Mouse (Mus musculus): ENCODE results near the gene Sgta.
"Not testable (repeated sequence)": the region's sequence is repeated elsewhere in the genome, so short reads cannot be mapped to it uniquely, and the experiment has no call there.

The Sgta gene

DNA sequence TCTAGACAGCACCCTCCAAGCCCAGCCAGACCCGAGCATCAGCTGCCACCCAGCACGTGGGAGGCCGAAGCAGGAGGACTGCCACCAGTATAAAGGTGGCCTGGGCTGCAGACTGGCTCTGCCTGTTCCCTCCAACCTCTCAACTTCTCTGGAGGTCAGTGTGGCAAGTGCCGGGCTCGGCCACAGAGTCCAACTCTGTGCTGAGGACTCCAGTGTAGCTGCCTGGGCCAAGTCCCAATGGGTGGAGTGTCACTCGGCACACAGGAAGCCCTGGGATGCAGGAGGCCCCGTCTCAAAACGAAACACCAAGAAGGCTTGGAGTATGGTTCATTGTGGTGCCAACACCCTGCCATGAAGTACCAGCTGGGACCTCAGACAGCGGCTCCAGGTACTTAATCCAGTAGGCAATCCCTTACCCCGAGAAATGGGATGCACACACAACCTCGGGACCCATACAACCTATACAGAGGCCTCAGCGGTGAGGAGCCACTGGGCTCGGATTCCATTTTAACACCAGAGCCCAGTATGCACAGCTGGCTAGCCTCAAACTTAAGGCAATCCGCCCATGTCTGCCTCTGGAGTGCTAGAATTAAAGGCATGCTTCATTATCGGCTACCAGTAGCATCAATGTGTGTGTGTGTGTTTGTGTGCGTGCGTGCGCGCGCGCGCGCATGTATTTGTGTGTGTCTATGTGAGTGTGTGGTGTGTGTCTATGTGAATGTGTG lies 2.4 kb downstream of the Sgta start:
- DNase-seq (ENCODE audit: low read depth, low spot score): no peak

DNA sequence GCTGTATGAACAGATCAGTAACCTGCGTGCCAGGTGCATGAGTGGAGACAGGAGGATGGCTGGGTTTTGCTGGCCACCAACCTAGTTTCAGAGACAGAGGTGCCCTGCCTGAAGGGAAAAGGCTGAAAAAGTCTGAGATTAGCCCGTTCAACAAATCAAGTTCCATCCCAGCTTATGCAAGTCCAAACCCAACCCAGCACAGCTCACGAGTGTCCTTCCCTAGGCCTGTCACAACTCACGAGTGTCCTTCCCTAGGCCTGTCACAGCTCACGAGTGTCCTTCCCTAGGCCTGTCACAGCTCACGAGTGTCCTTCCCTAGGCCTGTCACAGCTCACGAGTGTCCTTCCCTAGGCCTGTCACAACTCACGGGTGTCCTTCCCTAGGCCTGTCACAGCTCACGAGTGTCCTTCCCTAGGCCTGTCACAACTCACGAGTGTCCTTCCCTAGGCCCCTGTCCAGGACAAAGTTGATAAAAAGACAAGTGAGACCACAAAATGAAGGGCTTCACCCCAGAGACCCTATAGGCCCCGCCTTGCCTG lies 4.1 kb downstream of the Sgta start:
- not testable (repeated sequence) for DNase-seq (ENCODE audit: low read depth, low spot score)

DNA sequence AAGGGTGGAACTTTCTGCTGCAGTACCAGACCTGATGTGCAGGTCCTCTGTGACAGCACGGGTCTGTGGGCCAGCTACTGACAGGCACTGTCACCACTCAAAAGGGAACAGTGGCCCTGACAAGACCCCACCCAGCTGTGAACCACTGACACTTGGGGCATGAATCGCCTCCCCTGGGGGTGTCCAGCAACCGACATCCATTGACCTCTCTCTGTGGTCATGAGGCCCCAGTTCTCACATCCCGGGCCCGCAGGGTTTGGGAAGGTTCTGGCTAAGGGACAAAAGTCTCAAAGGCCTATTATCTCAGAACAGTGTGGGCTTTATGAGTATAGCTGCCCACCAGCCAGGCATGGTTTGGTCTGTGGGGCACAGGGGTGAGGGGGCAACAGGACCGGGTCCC lies 4.8 kb downstream of the Sgta start:
- DNase-seq (ENCODE audit: low read depth, low spot score): no peak

DNA sequence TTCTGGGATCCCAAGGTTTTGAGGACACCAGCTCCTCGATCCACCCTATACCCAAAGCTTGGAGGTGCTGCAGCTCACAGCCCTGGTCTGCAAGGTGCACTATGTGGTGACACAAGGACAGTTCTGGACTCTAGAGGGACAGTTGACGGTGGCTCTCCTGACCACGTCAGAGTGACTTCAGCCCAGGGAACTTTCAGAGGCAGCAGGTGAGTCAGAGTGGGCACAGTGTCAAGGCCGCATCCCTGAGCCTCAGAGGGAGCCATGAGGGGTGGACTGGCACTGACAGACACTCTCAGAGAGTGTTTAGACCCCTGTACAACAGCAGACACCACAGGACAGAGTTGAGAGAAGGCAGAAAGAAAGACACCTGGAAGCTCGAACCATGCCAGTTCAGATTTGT lies 7.4 kb downstream of the Sgta start:
- DNase-seq (ENCODE audit: low read depth, low spot score): no peak

DNA sequence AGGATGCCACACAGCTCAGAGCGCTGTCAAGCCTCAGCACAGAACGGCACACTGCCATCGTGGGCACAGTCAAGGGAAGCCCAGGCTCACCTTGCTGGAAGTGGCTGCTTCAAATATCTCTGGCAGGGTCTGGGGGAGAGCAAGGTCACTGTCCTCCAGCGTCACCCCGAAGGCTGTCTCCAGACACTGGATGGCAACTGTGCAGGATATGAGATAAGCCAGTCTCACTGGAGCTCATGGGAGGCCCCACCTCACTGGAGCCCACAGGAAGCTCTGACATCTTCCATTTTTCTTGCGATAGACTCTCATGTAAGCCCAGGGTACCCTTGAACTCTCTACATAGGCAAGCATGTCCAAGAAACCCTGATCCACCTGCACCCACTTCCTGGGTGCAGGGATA lies 8.8 kb downstream of the Sgta start:
- DNase-seq (ENCODE audit: low read depth, low spot score): no peak

DNA sequence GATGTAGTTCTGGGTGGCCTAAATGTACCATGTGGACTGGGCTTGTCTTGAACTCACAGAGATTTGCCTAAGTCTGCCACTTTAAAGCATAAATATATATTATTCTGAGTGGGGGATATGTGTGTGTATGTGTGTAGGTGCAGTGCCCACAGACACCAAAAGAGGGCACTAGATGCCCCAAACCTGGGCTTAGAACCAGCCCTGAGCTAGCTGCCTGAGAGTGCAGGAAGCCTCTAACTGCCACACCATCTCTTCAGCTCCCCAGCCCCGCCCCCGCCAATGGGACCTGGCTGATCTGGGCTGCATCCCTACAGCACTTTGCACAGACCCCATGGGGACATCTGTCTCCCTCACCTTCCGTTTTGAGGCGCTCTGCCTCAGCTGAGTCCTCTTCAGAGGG lies 9.3 kb downstream of the Sgta start:
- DNase-seq (ENCODE audit: low read depth, low spot score): peak; percentile 49

DNA sequence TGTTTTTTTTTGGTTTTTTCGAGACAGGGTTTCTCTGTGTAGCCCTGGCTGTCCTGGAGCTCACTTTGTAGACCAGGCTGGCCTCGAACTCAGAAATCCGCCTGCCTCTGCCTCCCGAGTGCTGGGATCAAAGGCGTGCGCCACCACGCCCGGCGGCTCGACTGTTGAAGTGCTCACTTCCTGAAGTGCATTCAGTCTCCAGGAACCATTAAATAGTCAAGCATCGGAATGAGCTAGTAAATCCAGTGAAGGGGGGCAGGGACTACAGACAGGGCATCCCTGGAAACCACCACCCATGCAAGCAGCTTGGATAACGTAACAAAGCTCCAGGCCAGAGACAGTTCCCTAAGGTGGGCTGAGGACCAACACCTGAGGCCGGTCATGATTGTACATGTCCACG lies 14.7 kb downstream of the Sgta start:
- DNase-seq (ENCODE audit: low read depth, low spot score): not testable (repeated sequence)

DNA sequence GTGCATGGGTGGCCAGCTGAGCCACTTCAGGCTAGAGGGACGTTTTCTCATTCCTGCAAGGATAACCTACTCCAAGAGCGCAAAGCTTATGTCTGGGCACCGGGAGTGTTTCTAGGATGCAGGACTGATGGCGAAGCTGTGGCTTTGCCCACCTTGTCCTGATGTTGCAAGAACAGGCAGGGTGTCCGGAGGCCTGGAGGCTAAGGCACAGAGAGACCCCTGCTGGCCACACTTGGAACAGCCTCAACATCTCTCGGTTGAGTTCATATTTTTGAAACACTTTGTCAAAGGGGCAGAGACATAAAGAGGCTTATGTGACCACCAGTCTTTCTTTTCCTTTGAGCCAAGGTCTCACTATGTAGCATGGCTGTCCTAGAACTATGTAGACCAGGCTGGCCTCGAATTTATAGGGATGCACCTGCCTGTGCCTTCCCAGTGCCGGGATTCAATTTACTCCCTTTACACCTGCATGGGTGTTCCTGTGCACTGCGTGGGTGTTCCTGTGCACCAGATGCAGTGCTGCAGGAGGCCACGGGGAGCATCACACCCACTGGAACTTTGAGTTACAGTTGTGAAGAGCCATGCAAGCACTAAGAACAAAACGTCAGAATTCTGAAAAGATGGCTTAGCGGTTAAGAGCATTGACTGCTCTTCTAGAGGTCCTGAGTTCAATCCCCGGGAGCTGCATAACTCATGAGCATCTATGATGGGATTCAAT lies 18.4 kb downstream of the Sgta start:
- DNase-seq (ENCODE audit: low read depth, low spot score): peak; percentile 85

DNA sequence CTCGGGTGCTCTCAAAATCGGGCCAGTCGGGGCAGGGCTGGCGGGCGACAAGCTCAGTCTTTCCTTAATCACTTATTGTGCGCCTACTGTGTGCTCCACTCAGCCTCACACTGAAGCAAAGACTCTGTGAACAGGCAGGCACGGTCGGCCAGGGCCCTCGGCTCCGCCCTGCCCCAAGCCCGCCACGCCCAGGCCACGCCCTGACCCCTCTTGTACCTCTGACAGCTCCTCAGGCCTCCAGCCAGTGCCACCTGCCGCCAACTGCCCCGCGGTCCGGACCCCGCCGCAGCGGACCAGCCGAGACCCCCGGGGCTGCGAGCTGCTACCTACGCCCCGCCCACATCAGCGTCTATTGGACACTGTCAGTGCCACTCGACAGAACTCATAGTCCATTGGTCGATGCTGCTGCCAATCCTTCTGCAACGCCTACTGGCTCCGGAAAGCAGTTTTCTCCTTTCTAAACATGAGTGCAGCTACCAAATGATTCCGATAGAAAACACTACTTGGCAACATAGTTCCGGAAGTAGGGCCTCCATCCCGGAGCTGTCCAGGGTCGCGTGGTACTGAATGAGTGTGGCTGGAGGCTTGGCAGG lies 22.9 kb downstream of the Sgta start, which contains the start of gene Slc39a3:
TSS of gene Slc39a3 (minus strand) at position 439 of the 593 bp plus-strand sequence.
- DNase-seq (ENCODE audit: low read depth, low spot score): peak; percentile 98

DNA sequence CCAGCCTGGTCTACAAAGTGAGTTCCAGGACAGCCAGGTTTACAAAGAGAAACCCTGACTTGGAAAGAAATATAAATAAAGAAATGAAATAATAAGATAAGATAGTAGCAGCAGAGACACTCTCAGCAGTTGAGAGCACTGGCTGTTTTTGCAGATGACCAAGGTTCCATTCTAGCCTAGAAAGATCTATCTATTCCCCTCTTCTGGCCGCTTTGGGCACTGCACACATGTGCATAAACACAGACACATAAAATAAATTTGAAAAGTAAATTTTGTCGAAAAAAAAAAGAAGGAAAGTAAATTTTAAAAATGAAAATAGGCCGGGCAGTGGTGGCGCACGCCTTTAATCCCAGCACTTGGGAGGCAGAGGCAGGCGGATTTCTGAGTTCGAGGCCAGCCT lies 23.7 kb downstream of the Sgta start:
- peak; percentile 63 for DNase-seq (ENCODE audit: low read depth, low spot score)

DNA sequence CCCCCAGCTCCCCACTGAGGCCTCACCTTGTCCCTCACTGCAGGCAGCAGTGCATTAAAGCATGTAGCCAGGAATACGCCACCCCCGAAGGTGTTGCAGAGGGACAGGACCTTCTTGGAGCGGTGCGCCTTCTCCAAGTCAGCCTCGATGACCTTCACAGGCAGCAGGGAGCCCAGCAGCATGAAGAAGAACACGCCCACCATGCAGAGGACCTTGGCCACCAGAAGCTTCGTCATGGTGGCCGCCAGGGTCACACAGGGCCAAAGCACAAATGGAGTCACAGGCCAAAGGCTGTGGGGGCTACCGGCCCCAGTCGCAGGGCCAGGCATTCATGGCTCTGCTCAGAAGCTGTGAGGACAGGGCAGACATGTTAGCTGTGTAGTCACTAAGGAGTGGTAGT lies 26.4 kb downstream of the Sgta start:
- DNase-seq (ENCODE audit: low read depth, low spot score): no peak

DNA sequence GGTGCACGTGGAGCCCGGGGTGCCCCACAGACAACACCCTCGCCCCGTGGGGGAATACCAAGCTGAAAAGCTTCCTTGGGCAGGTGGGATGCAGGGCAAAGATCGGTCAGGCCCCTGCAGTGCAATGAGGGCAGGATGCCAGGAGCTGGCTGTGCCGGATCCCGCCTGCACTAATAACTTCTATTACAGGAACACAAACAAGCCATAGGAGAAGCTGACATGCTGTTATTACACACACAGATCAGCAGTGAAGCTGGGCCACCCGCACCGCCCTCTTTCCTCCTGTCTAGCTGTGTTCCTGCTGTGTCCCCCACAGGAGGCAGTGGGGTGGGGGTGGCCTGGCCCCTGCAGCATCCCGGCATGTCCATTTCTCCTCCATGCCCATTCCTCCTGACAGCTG lies 30.9 kb downstream of the Sgta start:
- no peak for DNase-seq (ENCODE audit: low read depth, low spot score)

DNA sequence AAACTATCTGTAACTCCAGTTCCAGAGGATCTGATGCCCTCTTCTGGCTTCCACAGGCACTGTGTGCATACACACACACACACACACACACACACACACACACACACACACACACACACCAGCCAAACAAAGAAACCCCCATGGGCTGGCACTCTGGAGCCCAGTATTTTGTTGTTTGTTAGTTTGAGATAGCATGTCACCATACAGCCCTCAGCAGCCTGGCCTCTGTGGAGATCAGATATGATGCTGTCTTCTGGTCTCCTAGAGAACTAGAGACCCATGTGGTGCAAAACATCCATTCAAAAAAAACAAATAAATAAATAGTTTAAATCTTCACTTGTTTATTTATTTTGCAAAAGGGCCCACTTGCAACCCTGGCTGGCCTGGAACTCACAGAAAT lies 31.8 kb downstream of the Sgta start:
- DNase-seq (ENCODE audit: low read depth, low spot score): no peak

DNA sequence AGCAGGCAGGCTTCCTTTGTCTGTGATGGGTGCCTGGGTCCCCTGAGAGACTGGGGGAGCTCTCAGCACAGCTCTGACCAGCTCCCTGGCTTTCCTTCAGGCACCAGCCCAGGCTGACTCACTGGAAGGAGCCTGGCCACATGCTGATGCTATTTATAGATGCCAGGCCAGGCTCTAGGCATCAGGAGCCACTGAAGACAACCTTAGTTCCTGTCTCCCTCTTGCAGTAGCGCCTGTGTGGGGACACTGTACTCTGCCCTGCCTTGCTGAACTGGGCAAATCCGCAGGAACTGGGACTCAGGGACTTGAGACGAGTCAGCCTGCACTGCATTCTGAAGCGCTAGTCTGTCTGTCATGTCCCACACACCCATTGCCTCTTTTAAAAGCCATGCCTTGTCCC lies 32.6 kb downstream of the Sgta start:
- no peak for DNase-seq (ENCODE audit: low read depth, low spot score)

DNA sequence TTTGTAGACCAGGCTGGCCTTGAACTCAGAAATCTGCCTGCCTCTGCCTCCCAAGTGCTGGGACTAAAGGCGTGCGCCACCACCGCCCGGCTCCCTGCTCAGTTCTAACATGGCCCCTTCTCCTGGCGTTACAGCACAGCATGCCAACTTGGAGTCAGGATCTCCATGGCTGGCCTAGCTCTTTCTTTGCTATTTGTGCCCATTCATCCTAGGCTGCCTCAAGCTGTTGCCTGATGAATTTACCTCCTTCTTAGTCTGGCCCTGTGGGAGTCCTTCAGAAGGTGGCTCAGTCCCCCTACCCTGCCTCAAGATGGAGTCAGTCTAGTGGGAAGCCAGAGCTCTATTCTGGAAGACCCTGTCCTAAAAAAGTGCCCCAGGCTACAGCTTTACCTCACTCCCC lies 33.1 kb downstream of the Sgta start:
- DNase-seq (ENCODE audit: low read depth, low spot score): no peak

DNA sequence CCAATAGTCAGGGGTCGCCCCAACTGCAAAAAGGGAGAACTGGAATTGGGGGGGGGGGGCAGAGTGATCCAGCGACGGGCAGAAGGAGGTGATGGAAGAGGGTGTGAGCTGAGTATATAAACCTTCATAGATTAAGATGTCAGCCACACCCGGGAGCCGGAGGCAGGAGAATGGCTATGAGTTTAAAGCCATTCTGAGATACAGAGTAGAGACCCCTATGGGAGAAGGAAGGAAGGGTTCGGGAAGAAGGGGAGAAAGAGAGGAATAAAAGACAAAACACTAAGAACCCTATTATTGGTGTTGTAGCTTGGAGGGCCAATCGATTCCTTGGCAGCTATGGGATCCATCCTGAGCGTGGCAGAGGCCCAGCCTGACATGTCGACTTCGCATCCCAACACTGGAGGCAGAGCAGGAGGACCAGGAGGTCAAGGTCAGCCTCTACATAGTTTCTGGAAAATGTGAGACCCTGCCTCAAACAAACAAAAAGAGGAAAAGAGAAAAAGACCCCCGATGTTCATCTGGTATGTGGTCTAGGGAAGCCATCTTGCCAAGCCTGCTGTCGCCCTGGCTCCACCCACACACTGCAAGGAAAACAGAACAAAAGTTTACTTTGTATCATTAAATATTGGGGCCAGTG lies 34.2 kb downstream of the Sgta start, which contains the start of gene Diras1:
TSS of gene Diras1 (minus strand) at position 24 of the 637 bp plus-strand sequence.
- DNase-seq (ENCODE audit: low read depth, low spot score): no peak

DNA sequence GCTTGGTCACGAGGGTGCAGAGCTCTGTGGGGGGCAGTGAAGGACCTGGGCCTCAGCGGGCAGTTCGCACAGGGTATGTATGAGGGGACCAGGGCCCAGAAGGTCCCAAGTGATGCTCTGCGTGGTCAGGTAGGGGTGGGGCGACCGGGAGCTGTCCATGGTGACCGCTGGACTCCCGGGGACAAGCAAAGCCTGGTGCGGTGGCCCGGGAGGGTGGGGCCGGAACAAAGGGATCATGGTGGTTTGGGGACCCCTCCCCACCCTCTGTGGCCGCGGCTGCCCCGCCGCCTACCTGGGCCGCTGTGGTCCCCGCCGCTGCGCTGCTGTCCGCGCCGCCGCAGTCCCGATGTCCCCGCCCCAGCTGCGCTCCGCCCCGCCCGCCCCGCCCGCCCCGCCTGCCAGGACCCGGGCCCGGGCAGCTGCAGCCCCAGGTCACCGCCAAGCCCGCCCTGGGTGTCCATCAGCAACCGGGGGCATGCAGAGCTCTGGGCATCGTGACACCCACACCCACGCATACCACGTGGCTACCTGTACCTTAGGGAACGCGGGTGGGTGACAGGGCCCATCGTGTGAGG lies 34.8 kb downstream of the Sgta start:
- DNase-seq (ENCODE audit: low read depth, low spot score): no peak

DNA sequence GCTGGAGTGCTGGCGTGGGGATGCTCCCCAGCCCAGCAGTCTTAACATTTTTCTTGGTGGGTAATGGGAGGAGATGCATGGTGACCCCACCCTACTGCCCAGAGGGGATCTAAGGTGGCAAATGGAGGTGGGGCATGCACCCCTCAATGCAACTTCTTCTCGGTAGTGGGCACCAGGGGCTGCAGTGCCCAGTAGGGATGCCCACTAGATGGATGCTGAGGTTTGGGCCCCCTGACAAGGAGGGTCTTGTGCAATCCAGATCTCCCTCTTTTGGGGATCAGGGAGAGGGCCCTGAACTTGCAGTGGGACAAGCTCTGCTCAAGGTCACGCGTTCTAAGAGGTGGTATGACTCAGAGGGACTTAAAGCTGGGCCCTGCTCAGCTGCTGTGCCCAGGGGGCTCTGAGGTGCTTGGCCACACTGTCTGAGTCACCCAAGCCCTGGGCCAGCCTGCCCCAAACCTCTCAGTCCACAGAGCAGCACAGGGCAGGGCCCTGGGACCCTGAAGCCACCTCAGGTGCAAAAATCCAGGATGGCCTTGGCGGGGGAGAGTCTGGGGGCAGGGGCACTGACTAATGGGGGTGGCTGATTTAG lies 35.5 kb downstream of the Sgta start:
- no peak for DNase-seq (ENCODE audit: low read depth, low spot score)

DNA sequence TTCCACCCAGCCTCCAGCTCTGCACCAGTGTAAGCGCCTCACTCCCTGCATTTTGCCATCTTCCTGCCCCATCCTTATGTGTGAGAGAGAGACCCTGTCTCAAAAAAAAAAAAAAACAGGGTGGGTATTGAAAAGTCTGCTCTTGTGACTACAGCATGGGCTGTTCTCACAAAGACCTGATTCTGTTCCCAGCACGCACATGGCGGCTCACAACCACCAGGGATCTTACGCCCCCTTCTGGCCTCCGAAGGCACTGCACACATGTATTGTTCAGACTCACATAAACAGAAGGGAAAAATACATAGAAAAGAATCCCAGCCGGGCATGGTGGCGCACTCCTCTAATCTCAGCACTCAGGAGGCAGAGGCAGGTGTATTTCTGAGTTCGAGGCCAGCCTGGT lies 37.2 kb downstream of the Sgta start:
- peak; percentile 48 for DNase-seq (ENCODE audit: low read depth, low spot score)

DNA sequence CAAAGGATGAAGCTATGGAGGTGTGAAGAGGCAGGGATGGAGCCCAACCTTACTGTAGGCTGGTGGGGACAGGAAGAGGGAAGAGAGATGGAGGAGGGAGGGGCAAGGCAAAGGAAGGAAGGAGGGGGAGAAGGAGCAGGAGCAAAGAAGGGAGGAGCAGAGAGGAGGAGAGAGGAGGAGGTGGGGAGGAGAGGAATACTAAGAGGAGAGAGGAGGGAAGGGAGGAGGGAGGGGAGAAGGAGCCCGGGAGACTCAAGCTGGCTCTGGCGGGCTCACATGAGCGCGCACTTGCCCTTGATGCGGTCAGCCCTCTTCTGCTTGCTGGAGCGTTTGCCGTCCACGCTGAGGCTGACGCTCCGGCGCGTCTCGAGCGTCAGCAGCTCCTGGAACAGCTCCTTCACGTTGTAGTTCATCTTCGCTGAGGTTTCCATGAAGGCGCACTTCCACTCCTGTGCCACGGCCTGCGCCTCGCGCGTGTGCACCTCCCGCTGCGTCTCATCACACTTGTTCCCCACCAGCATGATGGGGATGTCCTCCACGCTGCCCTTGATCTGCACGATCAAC lies 38.4 kb downstream of the Sgta start:
- no peak for DNase-seq (ENCODE audit: low read depth, low spot score)

DNA sequence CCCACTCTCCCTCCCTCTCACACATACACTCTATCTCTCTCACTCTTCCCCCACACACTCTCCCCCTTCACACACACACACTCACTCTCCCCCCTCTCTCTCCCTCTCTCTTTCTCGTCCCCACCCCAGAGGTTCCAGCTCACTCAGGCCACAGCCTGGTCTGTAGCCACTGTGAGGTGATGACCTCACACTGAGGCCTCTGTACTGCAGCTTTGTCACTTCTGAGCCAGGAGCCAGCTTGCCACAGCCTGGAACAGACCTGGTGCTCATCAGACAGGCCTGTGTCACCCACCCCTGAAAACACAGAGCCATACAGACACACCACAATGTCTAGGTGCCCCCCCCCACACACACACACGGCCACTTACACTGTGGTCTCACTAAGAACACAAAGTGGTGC lies 39.8 kb downstream of the Sgta start:
- DNase-seq (ENCODE audit: low read depth, low spot score): no peak
